In the genomic region with DNA sequence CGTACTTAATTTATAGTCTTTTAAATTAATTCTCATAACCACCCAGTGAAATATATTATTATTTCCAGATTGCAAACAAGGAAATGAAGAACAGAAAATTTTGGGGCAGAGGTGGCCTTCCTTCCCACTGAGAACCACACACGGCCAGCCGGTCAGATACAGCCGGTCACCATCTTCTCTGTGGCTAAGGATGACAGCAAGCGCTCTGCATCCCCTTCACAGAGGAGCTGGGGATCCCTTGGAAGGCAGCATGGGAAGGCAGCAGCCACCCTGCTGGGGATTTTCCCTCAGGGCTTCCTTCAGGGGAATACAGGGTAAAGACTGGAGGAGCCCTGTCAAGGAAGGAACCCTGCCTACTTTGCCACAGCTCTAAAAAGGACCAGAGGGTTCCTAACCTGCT, we compare ENCODE assay signal across 13 mouse cellular contexts. TPM values are rescaled to one million over a fixed set of nuclear protein-coding genes. Genes with fewer than 3 reads are reported as not detected.
DNase-seq lines count a peak whose midpoint lies in the region; ATAC-seq lines count a peak whose summit lies in the region.
"Had no signal": no experiment of that assay in that cellular context is flagged by ENCODE, and none has a peak within 500 bp of the region (broad histone marks: within the 10 kb centered on the region; RNA-seq: fewer than 3 reads in every experiment).

No protein-coding gene starts in this region.

- H3K36me3 ChIP-seq in heart, embryonic 16.5 days (ENCODE audit: control insufficient read depth, insufficient read depth) = no peaks in the 10 kb centered on the region
- H3K36me3 ChIP-seq in embryonic facial prominence, embryonic 13.5 days = peaks cover 11% of the 10 kb centered on the region
- peaks cover 10% of the 10 kb centered on the region; the same call in 1 of the 2 replicates for H3K36me3 ChIP-seq in hindbrain, embryonic 14.5 days (replicated peaks; ENCODE audit: control insufficient read depth, insufficient read depth)
- H3K36me3 ChIP-seq in midbrain, embryonic 16.5 days (ENCODE audit: control insufficient read depth, insufficient read depth, low read length) = no peaks in the 10 kb centered on the region

- H3K4me2 ChIP-seq in heart, embryonic 16.5 days (ENCODE audit: low read depth, low read length) = no peak overlapping the region
- no peak overlapping the region for H3K4me2 ChIP-seq in embryonic facial prominence, embryonic 13.5 days
- H3K4me2 ChIP-seq in hindbrain, embryonic 14.5 days (replicated peaks) = no peak overlapping the region
- H3K4me2 ChIP-seq in midbrain, embryonic 16.5 days (ENCODE audit: low read length) = no peak overlapping the region

- intact Hi-C loops in heart, postnatal 25 days (cut with DNase I) = loop anchor here (10.0 kb wide), 1 partner anchor 139 kb away; the partner anchor contains the start of genes Actr1a and Sufu

- no peak for ATAC-seq in heart, embryonic 16.5 days (replicated peaks; ENCODE audit: extremely low read depth, insufficient read depth, low FRiP score)
- ATAC-seq in embryonic facial prominence, embryonic 13.5 days (ENCODE audit: insufficient number of reproducible peaks, insufficient read depth, low FRiP score, low TSS enrichment, low read depth) = no peak
- ATAC-seq in hindbrain, embryonic 14.5 days (ENCODE audit: low FRiP score) = no peak
- no peak for ATAC-seq in midbrain, embryonic 16.5 days

- no peak overlapping the region for H3K4me3 ChIP-seq in heart, embryonic 16.5 days (ENCODE audit: low read length)
- H3K4me3 ChIP-seq in embryonic facial prominence, embryonic 13.5 days = no peak overlapping the region
- no peak overlapping the region for H3K4me3 ChIP-seq in hindbrain, embryonic 14.5 days (replicated peaks; ENCODE audit: low read length)
- no peak overlapping the region for H3K4me3 ChIP-seq in midbrain, embryonic 16.5 days (ENCODE audit: low read depth, low read length)
- H3K4me3 ChIP-seq: myocyte had no signal

- no peaks in the 10 kb centered on the region for H3K9me3 ChIP-seq in heart, embryonic 16.5 days (replicated peaks; ENCODE audit: control insufficient read depth, low read length)
- H3K9me3 ChIP-seq in embryonic facial prominence, embryonic 13.5 days = no peaks in the 10 kb centered on the region
- no peaks in the 10 kb centered on the region for H3K9me3 ChIP-seq in hindbrain, embryonic 14.5 days (ENCODE audit: control insufficient read depth, low read length)
- H3K9me3 ChIP-seq in midbrain, embryonic 16.5 days (replicated peaks; ENCODE audit: control insufficient read depth, low read length, poor library complexity, severe bottlenecking) = no peaks in the 10 kb centered on the region

- H3K27ac ChIP-seq in heart, embryonic 16.5 days (ENCODE audit: low read length) = peak overlapping the region; percentile 98
- peak overlapping the region; percentile 45 for H3K27ac ChIP-seq in embryonic facial prominence, embryonic 13.5 days
- peak overlapping the region; percentile 92 for H3K27ac ChIP-seq in hindbrain, embryonic 14.5 days
- H3K27ac ChIP-seq in midbrain, embryonic 16.5 days (ENCODE audit: low read length) = peak overlapping the region; percentile 68

- peaks cover 47% of the 10 kb centered on the region for H3K4me1 ChIP-seq in heart, embryonic 16.5 days (ENCODE audit: control insufficient read depth, insufficient read depth, low read length)
- H3K4me1 ChIP-seq in embryonic facial prominence, embryonic 13.5 days = peaks cover 54% of the 10 kb centered on the region
- peaks cover 52% of the 10 kb centered on the region for H3K4me1 ChIP-seq in hindbrain, embryonic 14.5 days (replicated peaks; ENCODE audit: control insufficient read depth, insufficient read depth, low read length)
- peaks cover 53% of the 10 kb centered on the region for H3K4me1 ChIP-seq in midbrain, embryonic 16.5 days (ENCODE audit: control insufficient read depth, insufficient read depth, low read length)

- no peak for DNase-seq in heart, postnatal 25 days (ENCODE audit: low spot score)
- DNase-seq in hindbrain, embryonic 14.5 days (ENCODE audit: low spot score) = no peak
- DNase-seq in adrenal gland, postnatal 25 days = no peak
- DNase-seq in retina, embryonic 14.5 days (ENCODE audit: low spot score) = no peak
- DNase-seq: cerebellum, adult 9-10 months; gastrocnemius, postnatal 36 days; kidney, adult 18-20 months; lung, adult 18-20 months had no signal

- no peak overlapping the region for H3K9ac ChIP-seq in heart, embryonic 16.5 days (ENCODE audit: low read length)
- no peak overlapping the region for H3K9ac ChIP-seq in embryonic facial prominence, embryonic 13.5 days
- H3K9ac ChIP-seq in hindbrain, embryonic 14.5 days = peak overlapping the region; percentile 29; the same call in 1 of the 2 replicates
- H3K9ac ChIP-seq in midbrain, embryonic 16.5 days (ENCODE audit: low read depth, low read length) = peak overlapping the region; percentile 40

- WGBS in heart, embryonic 16.5 days = 88% methylated on average over 5 of the region's 5 CpGs
- 64% methylated on average over 5 of the region's 5 CpGs for WGBS in embryonic facial prominence, embryonic 13.5 days
- WGBS in hindbrain, embryonic 14.5 days = 56% methylated on average over 5 of the region's 5 CpGs
- WGBS in midbrain, embryonic 16.5 days = 61% methylated on average over 5 of the region's 5 CpGs

- H3K27me3 ChIP-seq in heart, embryonic 16.5 days (ENCODE audit: control insufficient read depth, insufficient read depth, low read length) = no peaks in the 10 kb centered on the region
- no peaks in the 10 kb centered on the region for H3K27me3 ChIP-seq in embryonic facial prominence, embryonic 13.5 days
- H3K27me3 ChIP-seq in hindbrain, embryonic 14.5 days (ENCODE audit: control insufficient read depth, insufficient read depth, low read length) = no peaks in the 10 kb centered on the region
- no peaks in the 10 kb centered on the region for H3K27me3 ChIP-seq in midbrain, embryonic 16.5 days (ENCODE audit: control insufficient read depth, insufficient read depth, low read depth, low read length)
- H3K27me3 ChIP-seq: CH12.LX had no signal

RNA-seq across cellular contexts. Expression of gene Trim8, which starts 32.0 kb away (rescaled TPM):
- 17.0 and 19.4 TPM in 2 replicates for polyA plus RNA-seq in heart, embryonic 16.5 days (2015; fragmentation: Nextera tagmentation; extraction: Ambion mirVana)
- 10 to 100 TPM; 37.3 to 40.6 TPM for total RNA-seq in heart, postnatal 25 days (2021)
- polyA plus RNA-seq in embryonic facial prominence, embryonic 13.5 days (2015; fragmentation: Nextera tagmentation; extraction: Ambion mirVana) = 16.7 and 17.6 TPM in 2 replicates
- 37.5 and 39.4 TPM in 2 replicates for polyA plus RNA-seq in hindbrain, embryonic 14.5 days (2014; fragmentation: Nextera tagmentation; extraction: Ambion mirVana)
- 25.9 and 26.8 TPM in 2 replicates for polyA plus RNA-seq in midbrain, embryonic 16.5 days (2015; fragmentation: Nextera tagmentation; extraction: Ambion mirVana)
- 50.9 and 52.6 TPM in 2 replicates for total RNA-seq in adrenal gland, postnatal 25 days (2021)

RNA-seq across cellular contexts. Expression of gene Arl3, which starts 39.5 kb away (rescaled TPM):
- 95.6 and 101 TPM in 2 replicates for polyA plus RNA-seq in heart, embryonic 16.5 days (2015; fragmentation: Nextera tagmentation; extraction: Ambion mirVana)
- total RNA-seq in heart, postnatal 25 days (2021) = 10 to 100 TPM; 33.2 to 37.0 TPM
- polyA plus RNA-seq in embryonic facial prominence, embryonic 13.5 days (2015; fragmentation: Nextera tagmentation; extraction: Ambion mirVana) = 192 and 193 TPM in 2 replicates
- 130 and 141 TPM in 2 replicates for polyA plus RNA-seq in hindbrain, embryonic 14.5 days (2014; fragmentation: Nextera tagmentation; extraction: Ambion mirVana)
- polyA plus RNA-seq in midbrain, embryonic 16.5 days (2015; fragmentation: Nextera tagmentation; extraction: Ambion mirVana) = 213 and 226 TPM in 2 replicates
- 50.3 and 61.0 TPM in 2 replicates for total RNA-seq in adrenal gland, postnatal 25 days (2021)

RNA-seq across cellular contexts. Expression of gene Sfxn2, which starts 39.6 kb away (rescaled TPM):
- polyA plus RNA-seq in heart, embryonic 16.5 days (2015; fragmentation: Nextera tagmentation; extraction: Ambion mirVana) = 10.0 and 11.4 TPM in 2 replicates
- 1 to 10 TPM; 3.1 to 4.2 TPM for total RNA-seq in heart, postnatal 25 days (2021)
- 24.9 and 25.2 TPM in 2 replicates for polyA plus RNA-seq in embryonic facial prominence, embryonic 13.5 days (2015; fragmentation: Nextera tagmentation; extraction: Ambion mirVana)
- polyA plus RNA-seq in hindbrain, embryonic 14.5 days (2014; fragmentation: Nextera tagmentation; extraction: Ambion mirVana) = 7.2 and 8.4 TPM in 2 replicates
- polyA plus RNA-seq in midbrain, embryonic 16.5 days (2015; fragmentation: Nextera tagmentation; extraction: Ambion mirVana) = 9.7 and 12.8 TPM in 2 replicates
- total RNA-seq in adrenal gland, postnatal 25 days (2021) = 8.0 and 12.7 TPM in 2 replicates

Comparison
In these comparisons a context has a peak if more than half of its experiments do, and no peak if none do; other contexts are left out.
1. H3K27ac ChIP-seq: peak in every context shown above with its lines; median percentile 98 in heart, embryonic 16.5 days; 92 in hindbrain, embryonic 14.5 days; 68 in midbrain, embryonic 16.5 days; 45 in embryonic facial prominence, embryonic 13.5 days.
2. H3K9ac ChIP-seq: peak in hindbrain, embryonic 14.5 days (single experiment) and midbrain, embryonic 16.5 days (single experiment); none in heart, embryonic 16.5 days (single experiment) and embryonic facial prominence, embryonic 13.5 days (single experiment).